ENCODE assay signal across 11 mouse cellular contexts in the genomic region with DNA sequence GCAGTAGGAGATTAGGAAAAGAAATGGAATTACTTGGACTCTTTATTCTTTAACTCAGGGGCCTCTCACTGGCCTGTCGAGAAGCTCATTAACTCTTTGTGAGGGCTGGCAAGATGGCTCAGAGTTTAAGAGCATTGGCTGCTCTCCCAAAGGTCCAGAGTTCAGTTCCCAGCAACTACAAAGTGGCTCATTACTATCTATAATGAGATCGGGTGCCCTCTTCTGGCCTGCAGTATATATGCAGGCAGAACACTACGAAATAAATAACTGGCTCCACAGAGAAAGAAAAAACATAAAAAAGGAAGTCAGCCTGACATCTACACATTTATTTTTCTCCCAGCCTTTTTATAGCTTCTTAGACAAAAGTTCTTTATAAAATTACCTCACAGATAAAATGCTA. TPM values are rescaled to one million over a fixed set of nuclear protein-coding genes. Genes with fewer than 3 reads are reported as not detected.
DNase-seq lines count a peak whose midpoint lies in the region; ATAC-seq and TF ChIP-seq lines count a peak whose summit lies in the region.
"Had no signal": no experiment of that assay in that cellular context is flagged by ENCODE, and none has a peak within 500 bp of the region (broad histone marks: within the 10 kb centered on the region; RNA-seq: fewer than 3 reads in every experiment).

No protein-coding gene starts in this region.

- 17% methylated on average over 3 of the region's 3 CpGs for WGBS in intestine, postnatal 0 days
- WGBS in intestine, embryonic 16.5 days = 26% methylated on average over 3 of the region's 3 CpGs
- 17% methylated on average over 3 of the region's 3 CpGs for WGBS in liver, embryonic 16.5 days (ENCODE audit: insufficient replicate concordance)

- H3K9me3 ChIP-seq in intestine, postnatal 0 days (ENCODE audit: control insufficient read depth) = no peaks in the 10 kb centered on the region
- H3K9me3 ChIP-seq in intestine, embryonic 16.5 days (ENCODE audit: control insufficient read depth, low read length) = no peaks in the 10 kb centered on the region
- H3K9me3 ChIP-seq in liver, embryonic 16.5 days (replicated peaks; ENCODE audit: control insufficient read depth, low read length) = no peaks in the 10 kb centered on the region
- H3K9me3 ChIP-seq: embryonic facial prominence, embryonic 12.5 days; megakaryocyte, embryonic 14.5 days had no signal

- peak; percentile 69 for TF ChIP-seq CTCF in intestine, postnatal 0 days (IDR thresholded peaks at IDR 0.05; ENCODE audit: low read depth)

- no peaks in the 10 kb centered on the region for H3K27me3 ChIP-seq in intestine, postnatal 0 days (replicated peaks; ENCODE audit: control insufficient read depth, insufficient read depth, low read length)
- no peaks in the 10 kb centered on the region for H3K27me3 ChIP-seq in intestine, embryonic 16.5 days (replicated peaks; ENCODE audit: control insufficient read depth, insufficient read depth, low read length)
- no peaks in the 10 kb centered on the region for H3K27me3 ChIP-seq in liver, embryonic 16.5 days (ENCODE audit: control insufficient read depth, insufficient read depth, low read depth, low read length)
- H3K27me3 ChIP-seq: embryonic facial prominence, embryonic 12.5 days; megakaryocyte, embryonic 14.5 days had no signal

- H3K4me2 ChIP-seq in intestine, postnatal 0 days (replicated peaks; ENCODE audit: low read depth) = no peak overlapping the region
- no peak overlapping the region for H3K4me2 ChIP-seq in intestine, embryonic 16.5 days (ENCODE audit: low read depth, low read length)
- no peak overlapping the region for H3K4me2 ChIP-seq in liver, embryonic 16.5 days (ENCODE audit: low read depth, low read length)
- H3K4me2 ChIP-seq: embryonic facial prominence, embryonic 12.5 days had no signal

- no peak for ATAC-seq in intestine, postnatal 0 days
- no peak for ATAC-seq in intestine, embryonic 16.5 days
- ATAC-seq in liver, embryonic 16.5 days (ENCODE audit: low read depth) = no peak

- no peak overlapping the region for H3K4me3 ChIP-seq in intestine, postnatal 0 days (ENCODE audit: low read depth, low read length)
- H3K4me3 ChIP-seq in intestine, embryonic 16.5 days (ENCODE audit: low read length) = no peak overlapping the region
- no peak overlapping the region for H3K4me3 ChIP-seq in liver, embryonic 16.5 days (ENCODE audit: low read depth, low read length)
- H3K4me3 ChIP-seq: embryonic facial prominence, embryonic 12.5 days; megakaryocyte, embryonic 14.5 days had no signal

- H3K4me1 ChIP-seq in intestine, postnatal 0 days (replicated peaks; ENCODE audit: control insufficient read depth, insufficient read depth, low read length) = 0 out of 2 replicates have a peak, but pooled peaks cover 5% of the 10 kb centered on the region
- peaks cover 17% of the 10 kb centered on the region for H3K4me1 ChIP-seq in intestine, embryonic 16.5 days (ENCODE audit: control insufficient read depth, insufficient read depth, low read length)
- peaks cover 59% of the 10 kb centered on the region for H3K4me1 ChIP-seq in liver, embryonic 16.5 days (ENCODE audit: control insufficient read depth, low read depth, low read length)

- H3K36me3 ChIP-seq in intestine, postnatal 0 days (ENCODE audit: control insufficient read depth, insufficient read depth) = no peaks in the 10 kb centered on the region
- no peaks in the 10 kb centered on the region for H3K36me3 ChIP-seq in intestine, embryonic 16.5 days (ENCODE audit: control insufficient read depth, insufficient read depth, low read length)
- H3K36me3 ChIP-seq in liver, embryonic 16.5 days (ENCODE audit: control insufficient read depth, insufficient read depth) = no peaks in the 10 kb centered on the region

- no peak overlapping the region for H3K27ac ChIP-seq in intestine, postnatal 0 days (ENCODE audit: low read depth, low read length)
- no peak overlapping the region for H3K27ac ChIP-seq in intestine, embryonic 16.5 days (ENCODE audit: low read length)
- H3K27ac ChIP-seq in liver, embryonic 16.5 days (ENCODE audit: low read length) = peak overlapping the region; percentile 18; the same call in 1 of the 2 replicates
- H3K27ac ChIP-seq: embryonic facial prominence, embryonic 12.5 days had no signal

- no peak overlapping the region for H3K9ac ChIP-seq in intestine, postnatal 0 days (ENCODE audit: low read depth, low read length)
- no peak overlapping the region for H3K9ac ChIP-seq in intestine, embryonic 16.5 days (ENCODE audit: low read depth, low read length)
- no peak overlapping the region for H3K9ac ChIP-seq in liver, embryonic 16.5 days (ENCODE audit: low read depth, low read length)
- H3K9ac ChIP-seq: embryonic facial prominence, embryonic 12.5 days had no signal

- DNase-seq in B cell, adult 2 months = peak; percentile 56 to 58
- peak; percentile 60 for DNase-seq in ZHBTc4 (ENCODE audit: low read depth, low spot score)
- no peak for DNase-seq in gastrocnemius, postnatal 25 days
- no peak for DNase-seq in ovary, postnatal 36 days (ENCODE audit: low spot score)
- no peak for DNase-seq in layer of hippocampus, postnatal 25 days (ENCODE audit: extremely low spot score in 1 of 2, low spot score in 1 of 2)
- DNase-seq: gastrocnemius, postnatal 10 days had no signal

RNA-seq across cellular contexts. Expression of a gene that starts 11.4 kb away (rescaled TPM):
- polyA plus RNA-seq in intestine, postnatal 0 days (2015; fragmentation: Nextera tagmentation; extraction: Ambion mirVana) = 317 and 320 TPM in 2 replicates
- polyA plus RNA-seq in intestine, embryonic 16.5 days (2015; fragmentation: Nextera tagmentation; extraction: Ambion mirVana) = 660 and 691 TPM in 2 replicates
- 323 and 347 TPM in 2 replicates for polyA plus RNA-seq in liver, embryonic 16.5 days (2015; fragmentation: Nextera tagmentation; extraction: Ambion mirVana)
- 100 to 1,000 TPM; 313 to 489 TPM for total RNA-seq in gastrocnemius, postnatal 25 days (2021)
- total RNA-seq in layer of hippocampus, postnatal 25 days (2021) = 100 to 1,000 TPM; 510 to 556 TPM

RNA-seq across cellular contexts. Expression of a gene that starts 11.6 kb away (rescaled TPM):
- 26.1 and 28.8 TPM in 2 replicates for polyA plus RNA-seq in intestine, postnatal 0 days (2015; fragmentation: Nextera tagmentation; extraction: Ambion mirVana)
- 46.7 and 52.0 TPM in 2 replicates for polyA plus RNA-seq in intestine, embryonic 16.5 days (2015; fragmentation: Nextera tagmentation; extraction: Ambion mirVana)
- polyA plus RNA-seq in liver, embryonic 16.5 days (2015; fragmentation: Nextera tagmentation; extraction: Ambion mirVana) = 50.1 and 51.7 TPM in 2 replicates
- total RNA-seq in gastrocnemius, postnatal 25 days (2021) = 1 to 10 TPM; 4.6 to 6.0 TPM
- 10 to 100 TPM; 30.0 to 40.0 TPM for total RNA-seq in layer of hippocampus, postnatal 25 days (2021)

RNA-seq across cellular contexts. Expression of a gene that starts 29.9 kb away (rescaled TPM):
- 579 and 585 TPM in 2 replicates for polyA plus RNA-seq in intestine, postnatal 0 days (2015; fragmentation: Nextera tagmentation; extraction: Ambion mirVana)
- 418 and 429 TPM in 2 replicates for polyA plus RNA-seq in intestine, embryonic 16.5 days (2015; fragmentation: Nextera tagmentation; extraction: Ambion mirVana)
- polyA plus RNA-seq in liver, embryonic 16.5 days (2015; fragmentation: Nextera tagmentation; extraction: Ambion mirVana) = 214 and 230 TPM in 2 replicates
- total RNA-seq in gastrocnemius, postnatal 25 days (2021) = 100 to 1,000 TPM; 349 to 360 TPM
- total RNA-seq in layer of hippocampus, postnatal 25 days (2021) = 100 to 1,000 TPM; 140 to 161 TPM

RNA-seq across cellular contexts. Expression of a gene that starts 56.1 kb away (rescaled TPM):
- polyA plus RNA-seq in intestine, postnatal 0 days (2015; fragmentation: Nextera tagmentation; extraction: Ambion mirVana) = 76.1 and 79.3 TPM in 2 replicates
- 153 and 171 TPM in 2 replicates for polyA plus RNA-seq in intestine, embryonic 16.5 days (2015; fragmentation: Nextera tagmentation; extraction: Ambion mirVana)
- 47.0 and 48.6 TPM in 2 replicates for polyA plus RNA-seq in liver, embryonic 16.5 days (2015; fragmentation: Nextera tagmentation; extraction: Ambion mirVana)
- total RNA-seq in gastrocnemius, postnatal 25 days (2021) = 10 to 100 TPM; 18.9 to 20.4 TPM
- 10 to 100 TPM; 67.7 to 69.2 TPM for total RNA-seq in layer of hippocampus, postnatal 25 days (2021)

Comparison
In these comparisons a context has a peak if more than half of its experiments do, and no peak if none do; other contexts are left out.
1. DNase-seq: peak in B cell, adult 2 months (2 of 2) and ZHBTc4 (single experiment); none in gastrocnemius, postnatal 25 days (single experiment), ovary, postnatal 36 days (single experiment) and layer of hippocampus, postnatal 25 days (0 of 2).